Mouse (Mus musculus): Measurements from ENCODE around the gene Sstr1. TPM values are rescaled to one million over a fixed set of nuclear protein-coding genes. Genes with fewer than 3 reads are reported as not detected.

The Sstr1 gene
- polyA plus RNA-seq, 1 experiment, result not detected

DNA sequence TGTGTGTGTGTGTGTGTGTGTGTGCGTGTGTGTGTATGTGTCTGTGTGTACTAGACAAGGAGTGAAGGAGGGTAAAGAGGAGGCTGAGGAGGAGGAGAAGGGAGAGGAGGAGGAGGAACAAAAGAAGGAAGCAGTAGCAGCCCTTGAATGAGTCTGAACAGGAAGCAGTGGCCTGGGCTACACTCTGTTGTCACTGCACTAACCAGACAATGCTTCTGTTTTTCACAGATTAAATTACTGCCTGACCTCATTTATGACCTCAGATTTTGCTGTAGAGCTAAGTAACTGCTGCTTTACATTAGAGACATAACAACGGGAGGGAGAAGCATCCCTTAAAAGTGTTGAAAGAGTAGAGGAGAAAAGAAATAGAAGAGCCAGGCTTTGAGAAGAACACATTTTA, 4.6 kb downstream of the Sstr1 start:
- Histone ChIP-seq H3K4me3 (replicated peaks) (no peak overlapping the region), H3K9me3 (peaks cover 22% of the 10 kb centered on the region)

DNA sequence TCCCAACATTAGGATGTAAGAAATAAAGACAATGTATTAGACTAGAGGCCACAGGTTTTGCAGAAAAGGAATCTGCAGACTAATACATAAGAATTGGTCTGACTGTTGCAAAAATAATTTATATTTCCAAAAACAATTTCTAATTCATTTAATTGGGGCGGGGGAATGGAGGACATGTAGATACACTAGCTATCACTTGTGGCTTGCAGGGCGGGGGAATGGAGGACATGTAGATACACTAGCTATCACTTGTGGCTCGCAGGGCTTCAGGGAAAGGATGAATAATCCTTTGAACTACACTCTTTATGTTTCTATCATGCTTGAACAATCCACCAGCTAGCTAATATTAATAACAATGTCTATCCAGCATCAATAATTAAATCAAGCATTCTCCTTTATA, 7.5 kb downstream of the Sstr1 start:
- TF ChIP-seq GATA1 (IDR thresholded peaks at IDR 0.05; ENCODE audit: borderline replicate concordance, low read length), result no peak
- TF ChIP-seq FLI1 (IDR thresholded peaks at IDR 0.05; ENCODE audit: low read length), result no peak
- peaks cover 11% of the 10 kb centered on the region for H3K27me3 ChIP-seq (replicated peaks)

More for the DNA sequence above, 4.6 kb downstream of the Sstr1 start:
- TF ChIP-seq GATA1 (IDR thresholded peaks at IDR 0.05; ENCODE audit: borderline replicate concordance, low read length) (no peak), FLI1 (IDR thresholded peaks at IDR 0.05; ENCODE audit: low read length) (no peak)
- Histone ChIP-seq H3K27me3 (replicated peaks) (peaks cover 40% of the 10 kb centered on the region), H3K4me1 (peaks cover 33% of the 10 kb centered on the region), H3K36me3 (replicated peaks; ENCODE audit: low read length) (no peaks in the 10 kb centered on the region)

DNA sequence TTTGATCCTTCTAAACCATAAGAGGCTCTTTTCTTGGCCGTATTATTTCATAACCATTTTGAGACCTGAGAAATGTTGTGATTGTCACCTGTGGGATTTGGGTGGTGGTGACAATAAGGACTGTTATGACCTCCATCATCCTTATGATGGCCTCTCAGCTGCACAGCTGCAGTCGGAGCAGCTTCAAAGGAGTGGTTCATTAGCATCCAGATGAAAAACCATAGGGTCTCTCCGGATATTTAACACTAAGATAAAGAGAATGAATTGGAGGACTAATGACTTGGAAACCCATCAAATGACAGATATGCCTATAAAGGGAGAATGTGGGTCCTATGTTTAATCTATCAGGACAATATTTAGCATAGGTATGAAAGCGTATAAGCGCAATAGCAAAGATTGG, 14.1 kb downstream of the Sstr1 start:
- no peaks in the 10 kb centered on the region for H3K4me1 ChIP-seq
- TF ChIP-seq GATA1 (IDR thresholded peaks at IDR 0.05; ENCODE audit: borderline replicate concordance, low read length), result no peak
- TF ChIP-seq FLI1 (IDR thresholded peaks at IDR 0.05; ENCODE audit: low read length), result no peak
- H3K27me3 ChIP-seq (replicated peaks), result no peaks in the 10 kb centered on the region

More for the DNA sequence above, 7.5 kb downstream of the Sstr1 start:
- H3K36me3 ChIP-seq (replicated peaks; ENCODE audit: low read length), result no peaks in the 10 kb centered on the region
- H3K4me1 ChIP-seq, result peaks cover 12% of the 10 kb centered on the region
- H3K4me3 ChIP-seq (replicated peaks), result no peak overlapping the region
- H3K9me3 ChIP-seq, result peaks cover 8% of the 10 kb centered on the region

DNA sequence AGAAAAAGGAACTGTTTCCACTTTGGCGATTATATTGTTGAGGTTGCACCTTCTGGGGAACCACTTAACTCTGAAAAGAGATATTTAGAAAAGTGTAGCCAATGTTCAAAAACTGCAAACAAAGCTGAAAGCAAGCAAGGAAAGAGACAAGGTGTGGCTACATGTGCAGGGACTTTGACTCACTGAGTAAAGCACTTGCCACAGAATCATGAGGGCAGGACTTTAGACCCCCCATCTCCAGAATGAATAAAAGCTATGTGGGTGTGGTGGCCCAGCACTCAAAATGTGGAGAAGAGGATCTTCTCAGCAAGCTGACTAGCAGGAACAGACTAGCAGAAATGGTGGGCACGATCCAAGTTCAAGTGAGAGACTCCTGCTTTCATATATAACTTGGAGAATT, 20.9 kb downstream of the Sstr1 start:
- Histone ChIP-seq H3K9me3 (no peaks in the 10 kb centered on the region), H3K27me3 (replicated peaks) (no peaks in the 10 kb centered on the region), H3K36me3 (replicated peaks; ENCODE audit: low read length) (no peaks in the 10 kb centered on the region), H3K4me3 (replicated peaks) (no peak overlapping the region), H3K4me1 (no peaks in the 10 kb centered on the region)
- TF ChIP-seq GATA1 (IDR thresholded peaks at IDR 0.05; ENCODE audit: borderline replicate concordance, low read length) (no peak), FLI1 (IDR thresholded peaks at IDR 0.05; ENCODE audit: low read length) (no peak)

More for the DNA sequence above, 14.1 kb downstream of the Sstr1 start:
- H3K36me3 ChIP-seq (replicated peaks; ENCODE audit: low read length), result no peaks in the 10 kb centered on the region
- no peak overlapping the region for H3K4me3 ChIP-seq (replicated peaks)
- H3K9me3 ChIP-seq, result no peaks in the 10 kb centered on the region

DNA sequence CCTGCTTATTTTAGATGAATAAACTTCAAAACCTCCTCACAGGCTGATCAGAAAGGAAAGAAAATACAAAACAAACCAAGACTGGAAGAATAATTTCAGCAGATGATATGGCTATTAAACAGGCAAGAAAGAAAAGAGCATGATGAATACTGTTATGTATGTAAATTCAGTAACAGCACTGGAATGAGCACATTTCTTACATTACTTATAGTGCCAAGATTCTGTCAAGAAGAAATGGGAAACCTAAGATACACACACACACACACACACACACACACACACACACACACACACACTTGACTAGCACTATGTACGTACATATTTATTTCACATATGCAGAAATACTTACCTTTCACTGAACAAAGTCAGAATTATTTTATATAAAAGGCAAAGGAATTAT, 40.3 kb downstream of the Sstr1 start:
- no peaks in the 10 kb centered on the region for H3K27me3 ChIP-seq (replicated peaks)
- no peaks in the 10 kb centered on the region for H3K9me3 ChIP-seq
- H3K4me1 ChIP-seq, result no peaks in the 10 kb centered on the region
- no peak overlapping the region for H3K4me3 ChIP-seq (replicated peaks)
- H3K36me3 ChIP-seq (replicated peaks; ENCODE audit: low read length), result no peaks in the 10 kb centered on the region
- no peak for TF ChIP-seq FLI1 (IDR thresholded peaks at IDR 0.05; ENCODE audit: low read length)
- TF ChIP-seq GATA1 (IDR thresholded peaks at IDR 0.05; ENCODE audit: borderline replicate concordance, low read length), result no peak

Other genes with a start within 250 kb of the Sstr1 start
- not detected in 2 replicates for gene Clec14a, start 57.5 kb downstream of the Sstr1 start, polyA plus RNA-seq (2012; ENCODE audit: insufficient read depth, low replicate concordance)